Mouse (Mus musculus): ENCODE measurements around the gene Frmd7. TPM values are rescaled to one million over a fixed set of nuclear protein-coding genes. Genes with fewer than 3 reads are reported as not detected.

Frmd7 gene
- 0.14 TPM in 1 of 2 replicates, not detected in the other for polyA plus RNA-seq (2015; fragmentation: Nextera tagmentation; extraction: Ambion mirVana)

DNA sequence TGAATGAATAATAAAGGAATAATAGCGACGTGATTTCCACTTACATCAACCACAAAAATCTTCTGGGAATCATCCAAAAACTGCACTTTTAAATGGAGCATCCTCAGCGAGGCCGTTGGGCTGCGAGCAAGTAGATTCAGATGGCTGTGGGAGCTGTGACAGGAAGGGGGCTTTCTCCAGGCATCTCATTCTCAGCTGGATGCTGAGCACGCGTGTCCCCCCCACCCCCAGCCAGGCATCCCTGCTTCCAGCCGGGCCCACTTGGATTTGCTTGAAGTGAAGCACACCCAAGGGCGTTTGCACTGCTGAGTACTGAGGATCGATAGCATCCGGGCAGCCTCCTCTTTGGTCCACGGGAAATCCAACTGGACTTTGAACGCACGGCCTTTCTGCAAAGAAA, at the start of gene Frmd7:
Frmd7 (minus strand) TSS at position 101 of the 400 bp plus-strand sequence.
- Histone ChIP-seq H3K9ac (no peak within 1 kb of the TSS), H3K27ac (replicated peaks) (no peak within 1 kb of the TSS), H3K36me3 (no peaks in the 10 kb centered on the region), H3K4me2 (no peak within 1 kb of the TSS), H3K27me3 (replicated peaks) (peaks cover 3% of the 10 kb centered on the region; the same call in 1 of the 2 replicates), H3K4me3 (no peak within 1 kb of the TSS), H3K4me1 (no peaks in the 10 kb centered on the region), H3K9me3 (no peaks in the 10 kb centered on the region)
- WGBS = 71% methylated on average over 14 of the region's 14 CpGs
- ATAC-seq (ENCODE audit: extremely low read depth, insufficient number of reproducible peaks, low FRiP score, low TSS enrichment) = no peak

DNA sequence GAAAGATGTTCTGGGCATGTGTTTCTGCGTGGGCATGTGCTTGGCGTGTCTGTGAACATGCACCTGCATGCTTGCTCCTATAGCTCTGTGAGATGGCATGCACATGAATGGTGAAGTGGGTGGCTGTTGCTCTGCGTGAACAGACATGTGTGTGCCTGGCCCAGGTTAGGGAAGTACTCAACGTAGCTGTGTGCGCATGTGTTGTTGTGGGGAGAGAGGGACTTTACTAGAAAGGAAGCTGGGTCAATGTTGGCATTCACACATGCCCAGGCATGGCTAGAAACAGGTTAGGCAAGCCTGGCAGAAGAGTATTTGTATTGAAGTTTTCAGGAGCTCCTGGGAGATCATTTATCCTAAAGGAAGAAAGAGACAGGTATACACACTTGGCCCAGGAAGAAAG, 48.8 kb upstream of the Frmd7 start:
- no peak for ATAC-seq (ENCODE audit: extremely low read depth, insufficient number of reproducible peaks, low FRiP score, low TSS enrichment)
- H3K9ac ChIP-seq = no peak overlapping the region
- no peaks in the 10 kb centered on the region for H3K9me3 ChIP-seq
- H3K27me3 ChIP-seq (replicated peaks) = no peaks in the 10 kb centered on the region
- H3K4me3 ChIP-seq = no peak overlapping the region
- H3K36me3 ChIP-seq = no peaks in the 10 kb centered on the region
- no peaks in the 10 kb centered on the region for H3K4me1 ChIP-seq
- WGBS = 76% methylated on average over 5 of the region's 5 CpGs
- no peak overlapping the region for H3K27ac ChIP-seq (replicated peaks)
- H3K4me2 ChIP-seq = no peak overlapping the region

DNA sequence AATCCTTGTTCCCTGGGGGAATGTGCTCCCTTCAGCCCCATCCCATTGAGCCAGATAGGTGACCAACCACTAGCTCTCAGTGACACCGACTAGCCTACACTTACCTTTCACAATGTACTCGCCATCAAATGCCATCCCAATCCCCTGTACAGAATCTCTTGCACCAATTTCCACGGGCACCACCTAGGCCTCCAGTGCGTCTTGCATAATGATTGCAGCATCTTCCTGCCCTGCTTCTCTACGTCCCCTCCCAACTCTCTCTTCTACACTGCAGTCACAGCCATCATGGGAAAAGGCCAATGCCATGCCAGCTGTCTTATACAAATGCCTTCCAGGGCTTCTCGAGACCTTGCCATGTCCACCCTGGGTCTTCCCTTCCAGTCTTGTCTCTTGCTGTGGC, 47.4 kb upstream of the Frmd7 start:
- no peak overlapping the region for H3K9ac ChIP-seq
- H3K4me2 ChIP-seq = no peak overlapping the region
- ATAC-seq (ENCODE audit: extremely low read depth, insufficient number of reproducible peaks, low FRiP score, low TSS enrichment) = no peak
- WGBS = 80% methylated on average over 6 of the region's 6 CpGs
- H3K36me3 ChIP-seq = no peaks in the 10 kb centered on the region
- no peaks in the 10 kb centered on the region for H3K4me1 ChIP-seq
- no peaks in the 10 kb centered on the region for H3K27me3 ChIP-seq (replicated peaks)
- H3K4me3 ChIP-seq = no peak overlapping the region
- no peaks in the 10 kb centered on the region for H3K9me3 ChIP-seq
- H3K27ac ChIP-seq (replicated peaks) = no peak overlapping the region

- no peaks in the 10 kb centered on the region for H3K27me3 ChIP-seq (replicated peaks)
- no peaks in the 10 kb centered on the region for H3K4me1 ChIP-seq
- WGBS = 21% methylated on average over 1 of the region's 1 CpGs
- no peak for ATAC-seq (ENCODE audit: extremely low read depth, insufficient number of reproducible peaks, low FRiP score, low TSS enrichment)
- H3K4me2 ChIP-seq = no peak overlapping the region
- H3K9ac ChIP-seq = no peak overlapping the region
- no peak overlapping the region for H3K27ac ChIP-seq (replicated peaks)
- no peaks in the 10 kb centered on the region for H3K9me3 ChIP-seq
- no peaks in the 10 kb centered on the region for H3K36me3 ChIP-seq
- no peak overlapping the region for H3K4me3 ChIP-seq
These were observed 46.1 kb upstream of the Frmd7 start for GRCm38 (mm10) chrX:50988581-50988980.

GRCm38 (mm10) chrX:50978428-50978827, 35.9 kb upstream of the Frmd7 start:
- ATAC-seq (ENCODE audit: extremely low read depth, insufficient number of reproducible peaks, low FRiP score, low TSS enrichment) = no peak

GRCm38 (mm10) chrX:50972145-50972544, 29.6 kb upstream of the Frmd7 start:
- H3K9ac ChIP-seq = no peak overlapping the region
- H3K27ac ChIP-seq (replicated peaks) = no peak overlapping the region
- H3K4me1 ChIP-seq = peaks cover 9% of the 10 kb centered on the region; the same call in 1 of the 2 replicates
- no peak overlapping the region for H3K4me3 ChIP-seq
- H3K4me2 ChIP-seq = no peak overlapping the region
- 75% methylated on average over 4 of the region's 4 CpGs for WGBS
- ATAC-seq (ENCODE audit: extremely low read depth, insufficient number of reproducible peaks, low FRiP score, low TSS enrichment) = no peak
- H3K27me3 ChIP-seq (replicated peaks) = no peaks in the 10 kb centered on the region
- no peaks in the 10 kb centered on the region for H3K36me3 ChIP-seq
- H3K9me3 ChIP-seq = no peaks in the 10 kb centered on the region

More at GRCm38 (mm10) chrX:50978428-50978827, 35.9 kb upstream of the Frmd7 start:
- no peaks in the 10 kb centered on the region for H3K9me3 ChIP-seq
- H3K4me3 ChIP-seq = no peak overlapping the region
- H3K36me3 ChIP-seq = no peaks in the 10 kb centered on the region
- 77% methylated on average over 2 of the region's 2 CpGs for WGBS
- H3K9ac ChIP-seq = no peak overlapping the region
- no peaks in the 10 kb centered on the region for H3K27me3 ChIP-seq (replicated peaks)
- H3K27ac ChIP-seq (replicated peaks) = no peak overlapping the region
- no peak overlapping the region for H3K4me2 ChIP-seq
- no peaks in the 10 kb centered on the region for H3K4me1 ChIP-seq

DNA sequence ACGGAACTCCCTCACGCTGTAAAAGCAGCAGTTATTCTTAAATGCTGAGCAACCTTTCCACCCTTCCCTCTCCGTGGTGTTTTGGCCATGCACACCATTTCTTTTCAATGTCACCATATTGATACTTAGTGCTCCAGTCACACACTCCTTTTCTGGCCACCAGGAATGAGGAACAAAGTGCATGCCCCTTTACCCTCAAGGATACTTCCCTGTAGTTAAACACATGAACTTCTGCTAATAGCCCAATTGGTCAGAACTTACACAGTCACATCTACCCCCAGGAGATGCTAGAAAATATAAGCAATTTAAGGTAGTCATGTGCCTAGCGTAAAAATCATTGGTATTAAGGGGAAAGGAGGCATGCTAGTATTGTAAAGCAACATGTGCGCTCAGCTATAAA, 27.4 kb upstream of the Frmd7 start:
- Histone ChIP-seq H3K9ac (no peak overlapping the region), H3K27me3 (replicated peaks) (no peaks in the 10 kb centered on the region)
- WGBS = 80% methylated on average over 5 of the region's 5 CpGs

DNA sequence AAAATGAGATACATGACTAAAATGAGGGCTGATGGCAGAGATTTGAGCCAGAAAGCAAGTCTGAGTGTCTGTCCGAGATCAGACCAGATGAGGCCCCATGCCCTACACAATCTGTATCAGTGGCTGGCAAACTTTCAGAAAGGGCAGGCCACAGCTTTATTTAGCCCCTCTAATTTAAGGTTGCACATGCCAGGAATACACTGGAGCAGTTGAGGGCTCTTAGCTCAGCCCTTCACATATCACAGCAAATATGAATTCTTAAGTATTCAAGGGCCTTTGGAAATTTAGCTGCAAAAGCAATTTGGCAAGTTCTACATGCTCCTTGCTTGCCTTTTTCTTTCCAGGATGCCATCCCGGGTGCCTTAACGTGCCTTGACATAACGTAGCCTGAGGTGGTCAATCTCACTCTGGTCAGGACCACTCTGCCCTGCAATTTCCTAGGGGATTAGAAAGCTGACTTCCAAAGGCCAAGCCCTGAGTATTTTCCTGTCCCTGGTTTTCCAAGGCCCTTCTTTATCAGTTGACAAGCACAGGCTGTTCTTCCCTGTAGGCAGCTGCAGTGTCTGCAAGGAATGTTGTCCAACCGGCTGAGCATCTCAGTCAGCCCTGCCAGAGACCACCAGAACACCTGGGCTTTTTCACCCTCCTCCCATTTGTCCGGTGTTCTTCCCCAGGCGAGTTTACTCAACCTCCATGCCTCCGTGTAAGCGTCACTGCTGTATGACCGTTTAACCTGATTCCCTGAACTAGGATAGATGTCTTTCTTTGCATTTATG, 25.8 kb upstream of the Frmd7 start:
- Histone ChIP-seq H3K4me3 (no peak overlapping the region), H3K9me3 (no peaks in the 10 kb centered on the region), H3K27ac (replicated peaks) (peak overlapping the region; percentile 78), H3K9ac (no peak overlapping the region), H3K4me1 (peaks cover 9% of the 10 kb centered on the region; the same call in 1 of the 2 replicates), H3K27me3 (replicated peaks) (no peaks in the 10 kb centered on the region), H3K36me3 (no peaks in the 10 kb centered on the region), H3K4me2 (peak overlapping the region; percentile 13; the same call in 1 of the 2 replicates)
- ATAC-seq (ENCODE audit: extremely low read depth, insufficient number of reproducible peaks, low FRiP score, low TSS enrichment) = no peak
- WGBS = 32% methylated on average over 10 of the region's 10 CpGs

More for the DNA sequence above, 27.4 kb upstream of the Frmd7 start:
- Histone ChIP-seq H3K4me3 (no peak overlapping the region), H3K9me3 (no peaks in the 10 kb centered on the region), H3K27ac (replicated peaks) (no peak overlapping the region), H3K4me1 (peaks cover 9% of the 10 kb centered on the region; the same call in 1 of the 2 replicates), H3K36me3 (no peaks in the 10 kb centered on the region), H3K4me2 (no peak overlapping the region)
- no peak for ATAC-seq (ENCODE audit: extremely low read depth, insufficient number of reproducible peaks, low FRiP score, low TSS enrichment)

- no peak overlapping the region for H3K9ac ChIP-seq
- peaks cover 12% of the 10 kb centered on the region for H3K4me1 ChIP-seq
- no peak overlapping the region for H3K27ac ChIP-seq (replicated peaks)
- no peak overlapping the region for H3K4me2 ChIP-seq
- no peaks in the 10 kb centered on the region for H3K9me3 ChIP-seq
- no peaks in the 10 kb centered on the region for H3K27me3 ChIP-seq (replicated peaks)
- H3K4me3 ChIP-seq = no peak overlapping the region
- 48% methylated on average over 3 of the region's 3 CpGs for WGBS
- H3K36me3 ChIP-seq = no peaks in the 10 kb centered on the region
- ATAC-seq (ENCODE audit: extremely low read depth, insufficient number of reproducible peaks, low FRiP score, low TSS enrichment) = no peak
These were observed 22.6 kb upstream of the Frmd7 start for GRCm38 (mm10) chrX:50965157-50965556.

- no peak overlapping the region for H3K9ac ChIP-seq
- no peaks in the 10 kb centered on the region for H3K36me3 ChIP-seq
- ATAC-seq (ENCODE audit: extremely low read depth, insufficient number of reproducible peaks, low FRiP score, low TSS enrichment) = no peak
- no peak overlapping the region for H3K27ac ChIP-seq (replicated peaks)
- no peak overlapping the region for H3K4me3 ChIP-seq
- H3K4me2 ChIP-seq = no peak overlapping the region
- 23% methylated on average over 6 of the region's 6 CpGs for WGBS
- peaks cover 5% of the 10 kb centered on the region for H3K4me1 ChIP-seq
- no peaks in the 10 kb centered on the region for H3K9me3 ChIP-seq
- H3K27me3 ChIP-seq (replicated peaks) = no peaks in the 10 kb centered on the region
These were observed 20.4 kb upstream of the Frmd7 start for GRCm38 (mm10) chrX:50962955-50963354.

DNA sequence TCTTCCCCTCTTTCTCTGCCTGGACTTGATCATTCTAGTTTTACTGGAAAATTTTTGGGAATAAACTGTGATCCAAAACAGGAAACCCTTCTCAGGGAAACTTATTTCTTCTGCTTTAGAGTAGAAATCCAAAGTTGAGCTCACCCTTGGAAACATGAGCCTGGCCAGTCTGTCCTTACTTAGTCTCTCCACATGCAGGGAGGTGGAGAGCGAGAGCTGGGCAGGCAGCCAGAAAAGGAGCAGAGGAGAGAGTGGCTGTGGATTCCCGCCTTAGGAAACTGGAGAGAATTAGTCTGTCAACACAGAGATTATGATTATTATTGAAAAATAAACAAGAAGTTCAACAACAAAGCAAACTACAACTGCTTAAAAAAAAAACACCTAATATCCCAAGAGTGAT, 6.1 kb upstream of the Frmd7 start:
- ATAC-seq (ENCODE audit: extremely low read depth, insufficient number of reproducible peaks, low FRiP score, low TSS enrichment) = no peak
- H3K4me3 ChIP-seq = no peak overlapping the region
- 0 out of 2 replicates have a peak, but pooled peaks cover 6% of the 10 kb centered on the region for H3K4me1 ChIP-seq
- peak overlapping the region; percentile 77 for H3K27ac ChIP-seq (replicated peaks)
- no peak overlapping the region for H3K9ac ChIP-seq
- H3K27me3 ChIP-seq (replicated peaks) = no peaks in the 10 kb centered on the region
- 3% methylated on average over 2 of the region's 2 CpGs for WGBS
- H3K4me2 ChIP-seq = peak overlapping the region; percentile 34
- no peaks in the 10 kb centered on the region for H3K36me3 ChIP-seq
- H3K9me3 ChIP-seq = no peaks in the 10 kb centered on the region

- whole genome bisulfite sequencing = 34% methylated on average over 4 of the region's 4 CpGs
These were observed 5.6 kb upstream of the Frmd7 start for GRCm38 (mm10) chrX:50948116-50948515.

More at GRCm38 (mm10) chrX:50948116-50948515, 5.6 kb upstream of the Frmd7 start:
- ATAC-seq (ENCODE audit: extremely low read depth, insufficient number of reproducible peaks, low FRiP score, low TSS enrichment) = no peak
- Histone ChIP-seq H3K4me2 (peak overlapping the region; percentile 34), H3K4me3 (no peak overlapping the region), H3K9ac (no peak overlapping the region), H3K36me3 (no peaks in the 10 kb centered on the region), H3K27ac (replicated peaks) (peak overlapping the region; percentile 77), H3K27me3 (replicated peaks) (no peaks in the 10 kb centered on the region), H3K9me3 (no peaks in the 10 kb centered on the region), H3K4me1 (0 out of 2 replicates have a peak, but pooled peaks cover 6% of the 10 kb centered on the region)

Measured in heart, embryonic 13.5 days (tissue).